Mouse (Mus musculus): Measurements from ENCODE around the gene Nt5c2.

DNA sequence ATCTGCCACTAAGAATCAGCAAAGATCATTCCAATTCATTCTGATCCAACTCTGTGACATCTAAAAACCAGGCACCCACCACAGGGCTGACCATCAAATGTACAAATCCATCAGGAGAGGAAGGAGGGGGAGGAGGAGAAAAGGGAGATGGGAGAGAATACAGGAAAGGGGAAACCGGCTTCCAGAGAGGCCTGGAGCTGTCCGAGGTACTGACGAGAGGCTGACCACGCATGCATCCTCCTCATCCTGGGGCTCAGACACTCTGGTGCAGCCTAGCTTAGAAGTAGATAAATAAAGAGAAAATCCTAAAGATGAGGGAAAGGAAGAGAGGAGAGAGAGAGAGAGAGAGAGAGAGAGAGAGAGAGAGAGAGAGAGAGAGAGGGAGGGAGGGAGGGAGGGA is 8.6 kb downstream of the Nt5c2 start:
- TF ChIP-seq EP300 (IDR thresholded peaks at IDR 0.05; ENCODE audit: low read depth), result no peak
- TF ChIP-seq CTCF (IDR thresholded peaks at IDR 0.05; ENCODE audit: low read depth), result no peak

Measured in liver, postnatal 0 days (tissue).